Mouse (Mus musculus) MEL (cell line): ENCODE results near the gene Rab31.

Experiments used
- E2F4 ChIP-seq: IDR thresholded peaks from 2 replicates; pipeline ENCODE4 v1.6.1; 2011; ENCODE audit warnings: low read depth, low read length, improper control_type of control experiment, borderline replicate concordance
- SMC3 ChIP-seq: IDR thresholded peaks from 2 replicates; pipeline ENCODE4 v1.6.1; 2011; ENCODE audit warnings: low read depth, low read length, improper control_type of control experiment

DNA sequence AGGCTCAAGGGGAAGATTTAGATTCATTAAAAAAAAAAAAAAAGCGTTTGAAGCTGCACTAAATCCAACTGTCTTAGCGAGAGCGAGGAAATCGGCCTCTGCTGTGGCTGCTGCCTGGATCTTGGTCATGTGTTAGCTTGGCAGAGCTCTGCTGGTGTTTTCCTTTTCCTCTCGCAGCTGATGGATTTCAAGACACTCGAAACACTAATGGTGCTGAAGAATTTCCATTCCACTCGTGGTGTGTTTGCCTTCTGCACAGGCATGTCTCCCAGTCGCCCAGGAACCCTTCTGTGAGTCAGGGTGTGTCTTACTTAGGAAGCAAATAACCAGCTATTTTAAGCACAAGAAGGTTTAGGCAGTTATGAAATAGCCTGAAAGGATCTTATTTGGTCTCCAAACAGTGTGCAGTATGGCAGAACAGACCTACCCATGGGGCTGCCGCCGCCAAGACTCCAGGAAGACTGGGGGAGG, 129.5 kb downstream of the Rab31 start:
- no peak for TF ChIP-seq E2F4
- TF ChIP-seq SMC3 = no peak
